Mouse (Mus musculus) c-Kit-negative CD71-positive TER-119-positive erythroid progenitor cells, embryonic 14.5 days (primary cell): Measurements from ENCODE around the gene Gpr152.

ENCODE experiments used
- DNase-seq: peaks from one replicate; pipeline ENCODE4 v3.0.0-alpha.2; 2013; ENCODE audit warnings: low read depth, low spot score

Gene Gpr152

GRCm38 (mm10) chr19:4139446-4139845, at the start of gene Gpr152:
Gene Gpr152, plus strand, starts transcription at chr19:4139787.
- no peak for DNase-seq

- DNase-seq, result no peak
These were observed 49.1 kb upstream of the Gpr152 start for GRCm38 (mm10) chr19:4090446-4090845.

- DNase-seq, result no peak
These were observed 48.2 kb upstream of the Gpr152 start for GRCm38 (mm10) chr19:4091383-4091782.

GRCm38 (mm10) chr19:4092750-4093149, 46.8 kb upstream of the Gpr152 start:
- DNase-seq, result no peak

GRCm38 (mm10) chr19:4093772-4094171, 45.8 kb upstream of the Gpr152 start:
- DNase-seq, result no peak

- DNase-seq, result no peak
These were observed 45.2 kb upstream of the Gpr152 start for GRCm38 (mm10) chr19:4094348-4094747.

- no peak for DNase-seq
These were observed 44.7 kb upstream of the Gpr152 start for GRCm38 (mm10) chr19:4094774-4095303.

- no peak for DNase-seq
These were observed 43.8 kb upstream of the Gpr152 start for GRCm38 (mm10) chr19:4095802-4096201.

GRCm38 (mm10) chr19:4096642-4097440, 42.7 kb upstream of the Gpr152 start, which contains the start of gene Cdk2ap2:
Gene Cdk2ap2, plus strand, starts transcription at chr19:4097182.
- DNase-seq, result peak; percentile 97

GRCm38 (mm10) chr19:4097441-4097825, 42.2 kb upstream of the Gpr152 start:
- DNase-seq, result peak; percentile 88

GRCm38 (mm10) chr19:4098426-4098825, 41.2 kb upstream of the Gpr152 start:
- DNase-seq, result no peak

GRCm38 (mm10) chr19:4099056-4099455, 40.5 kb upstream of the Gpr152 start:
- peak; percentile 85 for DNase-seq

GRCm38 (mm10) chr19:4099837-4100717, 39.5 kb upstream of the Gpr152 start, which contains the start of gene Pitpnm1:
Gene Pitpnm1, plus strand, starts transcription at chr19:4099998.
- no peak for DNase-seq

- DNase-seq, result no peak
These were observed 38.8 kb upstream of the Gpr152 start for GRCm38 (mm10) chr19:4100718-4101261.

- DNase-seq, result no peak
These were observed 38.1 kb upstream of the Gpr152 start for GRCm38 (mm10) chr19:4101466-4101865.

- DNase-seq, result no peak
These were observed 37.5 kb upstream of the Gpr152 start for GRCm38 (mm10) chr19:4102049-4102448.

GRCm38 (mm10) chr19:4102626-4103025, 37.0 kb upstream of the Gpr152 start:
- DNase-seq, result no peak

- DNase-seq, result no peak
These were observed 36.3 kb upstream of the Gpr152 start for GRCm38 (mm10) chr19:4103294-4103693.

GRCm38 (mm10) chr19:4103792-4104191, 35.8 kb upstream of the Gpr152 start:
- no peak for DNase-seq

- DNase-seq, result no peak
These were observed 34.9 kb upstream of the Gpr152 start for GRCm38 (mm10) chr19:4104675-4105194.

GRCm38 (mm10) chr19:4106654-4107053, 32.9 kb upstream of the Gpr152 start:
- DNase-seq, result no peak

- DNase-seq, result no peak
These were observed 31.1 kb upstream of the Gpr152 start for GRCm38 (mm10) chr19:4108535-4108934.
